Mouse (Mus musculus) forebrain, postnatal 0 days (tissue): ENCODE data around the gene Isg20l2. TPM values are rescaled to one million over a fixed set of nuclear protein-coding genes. Genes with fewer than 3 reads are reported as not detected.
A peak's percentile ranks its signal among the peaks of the same experiment; 100 is the strongest.

Experiments
- ATAC-seq: fragments of 200-750 bp; cut with Nextera tagmentation; 2 replicates; pipeline ENCODE4 v1.8.0; 2017; ENCODE audit warnings: mild to moderate bottlenecking, moderate library complexity
- DNase-seq: peaks from one replicate; pipeline ENCODE4 v3.0.0-alpha.2; 2015
- H3K27ac ChIP-seq: fragments of 300-500 bp; sonication (generic); 2 replicates; pipeline ENCODE4 v1.5.1; 2014; ENCODE audit warnings: low read depth, mild to moderate bottlenecking, antibody characterized with exemption, low read length, moderate library complexity, mixed read lengths
- H3K27me3 ChIP-seq: fragments of 300-500 bp; sonication (generic); 2 replicates; pipeline ENCODE4 v1.6.1; 2014; ENCODE audit warnings: mild to moderate bottlenecking, low read length, mixed read lengths; ENCODE audit not compliant: insufficient read depth
- H3K36me3 ChIP-seq: fragments of 300-500 bp; sonication (generic); 2 replicates; pipeline ENCODE4 v1.6.1; 2014; ENCODE audit warnings: mild to moderate bottlenecking, moderate library complexity; ENCODE audit not compliant: insufficient read depth
- H3K4me1 ChIP-seq: fragments of 300-500 bp; sonication (generic); 2 replicates; pipeline ENCODE4 v1.6.1; 2014; ENCODE audit warnings: antibody characterized with exemption; ENCODE audit not compliant: insufficient read depth
- H3K4me2 ChIP-seq: fragments of 300-500 bp; sonication (generic); 2 replicates; pipeline ENCODE4 v1.6.1; 2014; ENCODE audit warnings: low read depth, mild to moderate bottlenecking, moderate library complexity
- H3K4me3 ChIP-seq: fragments of 300-500 bp; sonication (generic); 2 replicates; pipeline ENCODE4 v1.5.1; 2014; ENCODE audit warnings: low read depth, low read length, mixed read lengths
- H3K9ac ChIP-seq: fragments of 300-500 bp; sonication (generic); 2 replicates; pipeline ENCODE4 v1.6.1; 2014; ENCODE audit warnings: mild to moderate bottlenecking
- H3K9me3 ChIP-seq: fragments of 300-500 bp; sonication (generic); 2 replicates; pipeline ENCODE4 v1.6.1; 2016; ENCODE audit warnings: low read length
- CTCF ChIP-seq: sonication (generic); IDR thresholded peaks from 2 replicates; pipeline ENCODE4 v1.5.1; 2016; ENCODE audit warnings: antibody characterized with exemption, control low read depth, low read depth
- WGBS: fragments of 180-500 bp; shearing (Covaris S2); extraction: QIAGEN DNeasy Blood & Tissue Kit; methylation state at CpG from one replicate; pipeline ENCODE4 v1.1.7; 2014; 5-methylcytosine and 5-hydroxymethylcytosine counted together
- polyA plus RNA-seq: library from polyadenylated mRNA; unstranded; fragments of >200 nt; fragmentation: Nextera tagmentation; extraction: Ambion mirVana; gene quantifications from 2 replicates; pipeline ENCODE4 v1.2.1, GENCODE M21; 2015
- total RNA-seq: library from RNA; depleted of rRNA; stranded (reverse); fragments of >200 nt; gene quantifications from 2 replicates; pipeline ENCODE4 v1.2.3, GENCODE M21; 2014

Isg20l2 gene
- total and polyA plus RNA-seq, 2 experiments from 2014 or later, result 19.3 to 31.9 TPM

DNA sequence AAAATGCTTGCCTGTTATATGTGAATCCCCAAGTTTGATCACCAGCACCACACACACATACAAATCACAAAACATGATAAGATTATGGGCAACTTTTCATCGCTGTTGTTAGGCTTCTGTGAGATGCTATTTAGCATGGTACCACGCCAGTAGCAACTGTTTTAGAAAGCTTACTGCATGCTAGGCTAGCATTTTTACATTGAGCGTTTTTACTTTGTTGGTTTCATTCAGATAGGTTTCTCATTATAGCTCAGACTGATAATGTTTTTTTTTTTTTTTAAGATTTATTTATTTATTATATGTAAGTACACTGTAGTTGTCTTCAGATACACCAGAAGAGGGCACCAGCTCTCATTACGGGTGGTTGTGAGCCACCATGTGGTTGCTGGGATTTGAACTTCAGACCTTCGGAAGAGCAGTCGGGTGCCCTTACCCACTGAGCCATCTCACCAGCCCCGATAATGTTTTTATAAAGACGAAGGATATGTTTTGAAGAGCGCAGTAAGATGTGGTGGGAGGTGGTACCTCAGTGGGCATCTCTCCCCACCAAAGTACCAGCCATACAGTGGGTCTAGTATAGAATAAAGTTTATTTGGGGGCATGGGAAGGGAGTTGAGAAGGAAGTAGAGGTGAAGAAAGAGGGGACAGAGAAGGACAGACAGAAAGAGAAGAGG lies 9.7 kb upstream of the Isg20l2 start:
- Histone ChIP-seq H3K9me3 (no peaks in the 10 kb centered on the region), H3K9ac (no peak overlapping the region), H3K27me3 (no peaks in the 10 kb centered on the region), H3K4me2 (peak overlapping the region; percentile 66), H3K36me3 (peaks cover 45% of the 10 kb centered on the region), H3K4me1 (0 out of 2 replicates have a peak, but pooled peaks cover 3% of the 10 kb centered on the region), H3K4me3 (peak overlapping the region; percentile 50), H3K27ac (no peak overlapping the region)
- DNase-seq (no peak), ATAC-seq (no peak)
- peak; percentile 21; the same call in 1 of the 2 replicates for TF ChIP-seq CTCF
- WGBS, result 71% methylated on average over 9 of the region's 9 CpGs

DNA sequence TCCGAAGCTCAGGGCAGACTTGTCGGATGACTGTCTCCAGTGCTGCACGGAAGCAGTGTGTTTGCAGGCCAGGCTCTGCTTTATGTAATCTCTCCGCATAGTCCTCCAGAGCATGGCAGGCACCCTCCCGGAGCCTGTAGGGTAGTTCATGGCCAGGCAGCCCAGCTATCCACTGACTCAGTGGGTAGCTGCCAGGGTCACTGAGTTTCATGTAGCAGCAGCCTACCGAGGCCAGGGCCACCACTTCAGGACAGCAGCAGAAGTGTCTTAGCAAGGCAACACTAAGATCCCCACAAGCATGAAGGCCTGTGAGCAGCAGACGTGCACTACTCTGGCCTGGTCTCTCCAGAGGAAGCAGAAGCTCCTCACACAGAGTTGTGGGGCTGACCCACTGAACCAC lies 5.1 kb upstream of the Isg20l2 start:
- Histone ChIP-seq H3K9ac (no peak overlapping the region), H3K4me3 (no peak overlapping the region), H3K27me3 (no peaks in the 10 kb centered on the region), H3K9me3 (no peaks in the 10 kb centered on the region), H3K36me3 (peaks cover 56% of the 10 kb centered on the region), H3K27ac (no peak overlapping the region), H3K4me1 (peaks cover 5% of the 10 kb centered on the region; the same call in 1 of the 2 replicates), H3K4me2 (no peak overlapping the region)
- WGBS, result 89% methylated on average over 7 of the region's 7 CpGs
- no peak for ATAC-seq
- no peak for TF ChIP-seq CTCF
- no peak for DNase-seq

DNA sequence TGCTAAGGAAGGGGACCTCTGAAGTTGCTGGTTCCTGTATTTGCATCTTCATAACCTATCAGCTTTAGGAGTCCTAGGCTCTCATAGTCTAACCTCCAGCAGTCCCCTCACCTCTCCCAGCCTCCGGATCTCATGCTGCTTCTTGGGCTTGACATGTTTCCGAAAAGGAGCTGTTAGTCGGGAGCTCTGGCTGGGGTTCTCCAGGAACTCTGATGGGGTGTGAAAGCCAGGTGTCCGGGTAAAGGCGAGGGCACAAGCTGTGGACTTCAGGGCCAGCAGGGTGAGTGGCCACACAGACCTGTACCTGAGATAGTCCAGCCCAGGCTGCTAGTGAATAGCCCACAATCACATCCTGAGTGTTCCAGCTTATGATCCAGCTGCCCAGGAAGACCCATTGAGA lies 2.7 kb upstream of the Isg20l2 start:
- 96% methylated on average over 5 of the region's 5 CpGs for WGBS
- no peak for DNase-seq
- H3K9ac ChIP-seq, result no peak overlapping the region
- no peak overlapping the region for H3K4me2 ChIP-seq
- TF ChIP-seq CTCF, result no peak
- no peaks in the 10 kb centered on the region for H3K9me3 ChIP-seq
- no peaks in the 10 kb centered on the region for H3K27me3 ChIP-seq
- ATAC-seq, result no peak
- H3K36me3 ChIP-seq, result peaks cover 57% of the 10 kb centered on the region
- no peak overlapping the region for H3K4me3 ChIP-seq
- H3K4me1 ChIP-seq, result peaks cover 5% of the 10 kb centered on the region; the same call in 1 of the 2 replicates
- no peak overlapping the region for H3K27ac ChIP-seq

DNA sequence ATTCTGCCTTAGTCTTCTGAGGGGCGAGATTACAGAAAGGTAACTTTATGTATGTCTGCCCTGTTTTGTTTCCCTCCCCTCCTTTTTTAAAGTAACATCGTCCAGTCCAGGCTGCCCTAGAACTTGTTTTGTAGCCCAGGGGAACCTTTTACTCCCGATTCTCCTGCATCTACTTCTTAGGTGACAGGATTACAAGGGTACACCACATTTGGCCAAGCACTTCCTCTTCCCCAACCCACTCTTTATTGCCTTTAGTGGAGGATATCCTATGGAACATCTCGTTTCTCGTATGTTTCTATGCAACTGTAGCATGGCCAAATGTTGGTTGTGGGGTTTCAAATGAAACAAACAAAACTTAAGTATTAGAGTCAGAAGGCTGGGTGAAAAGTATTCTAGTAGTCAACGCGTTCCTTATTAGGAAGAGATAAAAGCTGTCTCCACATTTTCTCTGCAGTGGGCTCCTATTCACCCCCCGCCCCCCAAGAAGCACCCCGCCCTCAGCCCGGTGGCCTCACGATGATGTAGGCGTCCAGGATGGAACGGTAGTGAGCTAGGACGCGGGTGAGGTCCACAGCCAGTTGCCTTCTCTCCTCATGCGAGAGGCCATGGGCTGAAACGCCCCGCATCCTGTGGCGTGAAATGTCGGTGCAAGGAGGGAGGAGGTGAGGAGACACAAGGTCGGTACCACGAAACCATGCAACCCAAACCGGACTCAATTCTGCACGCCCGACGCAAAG lies 605 bp upstream of the Isg20l2 start:
- H3K27me3 ChIP-seq, result no peaks in the 10 kb centered on the region
- peak overlapping the region; percentile 90 for H3K27ac ChIP-seq
- peak; percentile 19; the same call in 1 of the 2 replicates for ATAC-seq
- peaks cover 5% of the 10 kb centered on the region; the same call in 1 of the 2 replicates for H3K4me1 ChIP-seq
- no peak for DNase-seq
- peaks cover 47% of the 10 kb centered on the region for H3K36me3 ChIP-seq
- peak overlapping the region; percentile 86 for H3K9ac ChIP-seq
- no peak for TF ChIP-seq CTCF
- H3K4me2 ChIP-seq, result peak overlapping the region; percentile 59
- H3K4me3 ChIP-seq, result peak overlapping the region; percentile 77
- WGBS, result 7% methylated on average over 26 of the region's 26 CpGs
- H3K9me3 ChIP-seq, result no peaks in the 10 kb centered on the region

DNA sequence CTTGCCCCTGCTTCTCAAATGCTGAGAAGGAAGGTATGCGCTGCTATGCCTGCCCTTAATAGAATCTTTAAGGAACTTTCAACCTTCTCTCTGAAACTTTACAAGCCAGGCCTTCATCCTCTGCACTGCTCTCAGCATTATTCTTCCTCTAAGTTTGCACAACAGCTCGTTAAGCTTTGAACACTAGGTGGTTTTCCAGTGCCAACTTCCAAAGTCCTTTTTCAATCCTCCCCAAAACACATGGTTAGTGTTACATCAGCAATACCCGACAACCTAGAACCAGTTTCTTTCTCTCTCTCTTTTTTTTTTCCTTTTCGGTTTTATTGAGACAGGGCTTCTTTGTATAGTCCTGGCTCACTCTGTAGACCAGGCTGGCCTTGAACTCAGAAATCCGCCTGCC lies 3.9 kb downstream of the Isg20l2 start:
- H3K4me1 ChIP-seq, result peaks cover 5% of the 10 kb centered on the region; the same call in 1 of the 2 replicates
- peaks cover 46% of the 10 kb centered on the region for H3K36me3 ChIP-seq
- no peak overlapping the region for H3K4me2 ChIP-seq
- H3K4me3 ChIP-seq, result no peak overlapping the region
- WGBS, result 68% methylated on average over 5 of the region's 5 CpGs
- no peak for TF ChIP-seq CTCF
- no peaks in the 10 kb centered on the region for H3K27me3 ChIP-seq
- DNase-seq, result no peak
- no peak overlapping the region for H3K27ac ChIP-seq
- ATAC-seq, result no peak
- no peaks in the 10 kb centered on the region for H3K9me3 ChIP-seq
- H3K9ac ChIP-seq, result no peak overlapping the region

DNA sequence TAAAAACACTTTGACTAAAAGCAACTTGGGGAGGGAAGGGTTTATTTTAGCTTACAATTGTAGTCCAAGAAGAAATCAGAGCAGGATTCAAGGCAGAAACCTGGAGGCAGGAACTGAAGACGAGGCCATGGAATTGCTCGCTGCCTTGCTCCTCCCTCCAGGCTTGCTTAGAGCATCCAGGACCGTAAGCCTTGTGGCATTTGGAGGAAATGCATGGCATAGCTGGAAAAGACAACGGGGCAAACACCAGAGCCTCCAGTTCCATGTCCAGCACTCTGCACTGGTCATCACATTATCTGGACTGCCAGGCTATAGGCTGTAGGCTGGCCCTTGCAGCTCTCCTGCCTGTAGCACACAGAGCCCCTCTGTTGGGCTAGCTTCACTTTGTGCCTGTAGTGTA lies 4.4 kb downstream of the Isg20l2 start:
- Histone ChIP-seq H3K4me1 (no peaks in the 10 kb centered on the region), H3K9ac (no peak overlapping the region), H3K27ac (no peak overlapping the region), H3K27me3 (no peaks in the 10 kb centered on the region), H3K4me2 (no peak overlapping the region), H3K9me3 (no peaks in the 10 kb centered on the region), H3K4me3 (no peak overlapping the region), H3K36me3 (peaks cover 50% of the 10 kb centered on the region)
- DNase-seq, result no peak
- ATAC-seq, result no peak
- TF ChIP-seq CTCF, result no peak
- 78% methylated on average over 4 of the region's 4 CpGs for WGBS

DNA sequence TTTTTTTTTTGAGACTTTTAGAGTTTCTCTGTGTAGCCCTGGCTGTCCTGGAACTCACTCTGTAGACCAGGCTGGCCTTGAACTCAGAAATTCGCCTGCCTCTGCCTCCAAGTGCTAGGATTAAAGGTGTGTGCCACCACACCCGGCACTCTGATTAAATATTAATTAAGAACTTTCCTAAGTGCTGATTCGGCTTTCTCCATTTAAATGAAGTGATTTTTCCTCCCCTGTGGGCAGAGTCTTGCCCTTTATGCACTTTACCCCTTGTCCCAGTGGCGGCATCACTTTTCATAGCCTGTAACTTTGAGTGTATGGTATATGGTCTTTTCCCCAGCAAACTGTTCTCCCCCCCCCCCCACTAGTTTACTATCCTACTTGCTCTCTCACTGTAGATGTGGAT lies 5.1 kb downstream of the Isg20l2 start:
- peaks cover 57% of the 10 kb centered on the region for H3K36me3 ChIP-seq
- H3K4me3 ChIP-seq, result no peak overlapping the region
- no peaks in the 10 kb centered on the region for H3K9me3 ChIP-seq
- WGBS, result 84% methylated on average over 4 of the region's 4 CpGs
- ATAC-seq (no peak), DNase-seq (no peak)
- TF ChIP-seq CTCF, result no peak
- H3K4me1 ChIP-seq, result no peaks in the 10 kb centered on the region
- H3K27me3 ChIP-seq, result no peaks in the 10 kb centered on the region
- no peak overlapping the region for H3K4me2 ChIP-seq
- H3K9ac ChIP-seq, result no peak overlapping the region
- no peak overlapping the region for H3K27ac ChIP-seq
